Mouse (Mus musculus): ENCODE measurements around the gene Gm43951. TPM values are rescaled to one million over a fixed set of nuclear protein-coding genes. Genes with fewer than 3 reads are reported as not detected.

Gene Gm43951
- total RNA-seq (2021), result 1 to 10 TPM in 1 of 2 experiments, under 1 TPM in 1; 0.57 to 1.2 TPM
- long read RNA-seq, experiment 1, result 0 reads
- long read RNA-seq, experiment 2, result 0 reads

- peak; percentile 43 for DNase-seq
Observed at GRCm38 (mm10) chr11:72206341-72207203, at the start of gene Gm43951. Gm43951 (minus strand) TSS chr11:72206840.

GRCm38 (mm10) chr11:72256441-72256840 is 49.8 kb upstream of the Gm43951 start:
- no peak for DNase-seq

GRCm38 (mm10) chr11:72255629-72256028 is 49.0 kb upstream of the Gm43951 start:
- DNase-seq, result no peak

GRCm38 (mm10) chr11:72245196-72245753 is 38.6 kb upstream of the Gm43951 start:
- DNase-seq, result no peak

GRCm38 (mm10) chr11:72240062-72240860 is 33.6 kb upstream of the Gm43951 start:
- no peak for DNase-seq

- peak; percentile 12 for DNase-seq
Observed at GRCm38 (mm10) chr11:72234013-72234412, 27.4 kb upstream of the Gm43951 start.

GRCm38 (mm10) chr11:72232991-72233390 is 26.4 kb upstream of the Gm43951 start:
- no peak for DNase-seq

GRCm38 (mm10) chr11:72232068-72232467 is 25.4 kb upstream of the Gm43951 start:
- no peak for DNase-seq

- DNase-seq, result no peak
Observed at GRCm38 (mm10) chr11:72228513-72228912, 21.9 kb upstream of the Gm43951 start.

- no peak for DNase-seq
Observed at GRCm38 (mm10) chr11:72226901-72227300, 20.3 kb upstream of the Gm43951 start.

- DNase-seq, result peak; percentile 10
Observed at GRCm38 (mm10) chr11:72226020-72226791, 19.6 kb upstream of the Gm43951 start.

GRCm38 (mm10) chr11:72224865-72225264 is 18.2 kb upstream of the Gm43951 start:
- DNase-seq, result peak; percentile 84

- no peak for DNase-seq
Observed at GRCm38 (mm10) chr11:72223414-72223813, 16.8 kb upstream of the Gm43951 start.

GRCm38 (mm10) chr11:72221278-72221677 is 14.6 kb upstream of the Gm43951 start:
- peak; percentile 82 for DNase-seq

- DNase-seq, result no peak
Observed at GRCm38 (mm10) chr11:72217116-72217515, 10.5 kb upstream of the Gm43951 start.

GRCm38 (mm10) chr11:72215410-72215797 is 8.8 kb upstream of the Gm43951 start, which contains the start of gene Med31:
Med31 (minus strand) TSS chr11:72215592.
- peak; percentile 87 for DNase-seq

- DNase-seq, result peak; percentile 96
Observed at GRCm38 (mm10) chr11:72214591-72215409, 8.2 kb upstream of the Gm43951 start.

GRCm38 (mm10) chr11:72207834-72208377 is 1.3 kb upstream of the Gm43951 start:
- no peak for DNase-seq

GRCm38 (mm10) chr11:72207204-72207833 is 679 bp upstream of the Gm43951 start, which contains the start of the genes 4933427D14Rik and Txndc17:
4933427D14Rik (minus strand) TSS chr11:72207459.
Txndc17 (plus strand) TSS chr11:72207547.
- DNase-seq, result peak; percentile 92

- no peak for DNase-seq
Observed at GRCm38 (mm10) chr11:72205256-72205655, 1.4 kb downstream of the Gm43951 start.

All from adrenal gland, postnatal 10 days (tissue).